9 mouse cellular contexts compared by ENCODE assay signal in the genomic region with DNA sequence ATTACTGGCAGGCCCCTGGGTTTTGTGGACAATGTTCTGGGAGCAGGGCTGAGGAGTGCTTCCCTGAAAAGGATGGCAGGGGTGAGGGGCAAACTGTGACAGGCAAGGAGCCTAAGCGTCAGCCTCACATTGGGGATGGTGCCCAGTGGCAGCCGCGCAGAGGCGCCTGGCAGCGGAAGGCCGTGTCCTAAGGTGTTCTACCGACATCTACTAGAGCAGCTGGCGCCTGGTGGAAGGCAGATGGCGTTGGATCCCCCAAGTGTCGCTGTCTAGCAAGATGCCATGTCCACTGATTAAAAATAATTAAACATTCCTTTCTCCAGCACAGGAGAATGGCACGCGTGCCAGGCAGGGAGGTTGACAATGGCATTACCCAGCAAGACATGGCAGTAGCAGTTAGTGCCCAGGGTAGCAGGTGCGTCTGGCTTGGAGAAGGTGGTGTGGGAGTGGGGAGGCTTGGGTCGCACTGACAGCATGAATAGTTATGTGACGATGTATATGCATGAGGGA.
DNase-seq lines count a peak whose midpoint lies in the region; ATAC-seq lines count a peak whose summit lies in the region.
"Had no signal": no experiment of that assay in that cellular context is flagged by ENCODE, and none has a peak within 500 bp of the region (broad histone marks: within the 10 kb centered on the region; RNA-seq: fewer than 3 reads in every experiment).

No protein-coding gene starts in this region.

- DNase-seq in heart, postnatal 25 days (ENCODE audit: low spot score): no peak
- peak; percentile 26 to 48 for DNase-seq in right cerebral cortex, postnatal 10 days (ENCODE audit: low spot score in 2 of 2)
- no peak for DNase-seq in right cerebral cortex, postnatal 14 days
- no peak for DNase-seq in layer of hippocampus, postnatal 36 days
- DNase-seq in spleen, postnatal 4 days (ENCODE audit: low spot score in 2 of 2): no peak

- intact Hi-C loops in heart, postnatal 25 days (cut with DNase I): no loop called here

- peak overlapping the region; percentile 36; the same call in 1 of the 2 replicates for H3K27ac ChIP-seq in heart, embryonic 15.5 days
- H3K27ac ChIP-seq in hindbrain, embryonic 13.5 days: peak overlapping the region; percentile 77
- H3K27ac ChIP-seq in neural tube, embryonic 15.5 days (replicated peaks): 0 out of 2 replicates have a peak overlapping the region, but pooled peaks have one; percentile 25

- H3K4me3 ChIP-seq in heart, embryonic 15.5 days: peak overlapping the region; percentile 17; the same call in 1 of the 2 replicates
- no peak overlapping the region for H3K4me3 ChIP-seq in hindbrain, embryonic 13.5 days
- H3K4me3 ChIP-seq in neural tube, embryonic 15.5 days (replicated peaks): no peak overlapping the region

- 41% methylated on average over 15 of the region's 15 CpGs for WGBS in heart, embryonic 15.5 days
- 13% methylated on average over 15 of the region's 15 CpGs for WGBS in hindbrain, embryonic 13.5 days
- WGBS in neural tube, embryonic 15.5 days: 19% methylated on average over 15 of the region's 15 CpGs

- H3K36me3 ChIP-seq in heart, embryonic 15.5 days: no peaks in the 10 kb centered on the region
- no peaks in the 10 kb centered on the region for H3K36me3 ChIP-seq in hindbrain, embryonic 13.5 days
- H3K36me3 ChIP-seq in neural tube, embryonic 15.5 days: no peaks in the 10 kb centered on the region
- H3K36me3 ChIP-seq: G1E had no signal

- peak overlapping the region; percentile 50 for H3K4me2 ChIP-seq in heart, embryonic 15.5 days
- peak overlapping the region; percentile 34 for H3K4me2 ChIP-seq in hindbrain, embryonic 13.5 days
- peak overlapping the region; percentile 7 for H3K4me2 ChIP-seq in neural tube, embryonic 15.5 days

- H3K9me3 ChIP-seq in heart, embryonic 15.5 days (replicated peaks): no peaks in the 10 kb centered on the region
- H3K9me3 ChIP-seq in hindbrain, embryonic 13.5 days: no peaks in the 10 kb centered on the region
- H3K9me3 ChIP-seq in neural tube, embryonic 15.5 days (replicated peaks): no peaks in the 10 kb centered on the region

- H3K4me1 ChIP-seq in heart, embryonic 15.5 days (replicated peaks): peaks cover 16% of the 10 kb centered on the region
- H3K4me1 ChIP-seq in hindbrain, embryonic 13.5 days (replicated peaks): peaks cover 33% of the 10 kb centered on the region
- H3K4me1 ChIP-seq in neural tube, embryonic 15.5 days: peaks cover 25% of the 10 kb centered on the region

- no peak overlapping the region for H3K9ac ChIP-seq in heart, embryonic 15.5 days
- peak overlapping the region; percentile 39 for H3K9ac ChIP-seq in hindbrain, embryonic 13.5 days
- no peak overlapping the region for H3K9ac ChIP-seq in neural tube, embryonic 15.5 days (replicated peaks)

- no peaks in the 10 kb centered on the region for H3K27me3 ChIP-seq in heart, embryonic 15.5 days
- 0 out of 2 replicates have a peak, but pooled peaks cover 7% of the 10 kb centered on the region for H3K27me3 ChIP-seq in hindbrain, embryonic 13.5 days
- no peaks in the 10 kb centered on the region for H3K27me3 ChIP-seq in neural tube, embryonic 15.5 days (replicated peaks)

- ATAC-seq in heart, embryonic 15.5 days (replicated peaks; ENCODE audit: insufficient number of reproducible peaks, insufficient read depth, low FRiP score, low read depth): peak; percentile 48
- peak; percentile 85 for ATAC-seq in hindbrain, embryonic 13.5 days (ENCODE audit: low FRiP score)
- ATAC-seq in neural tube, embryonic 15.5 days (ENCODE audit: low FRiP score): peak; percentile 69; the same call in 1 of the 2 replicates

Comparison
In these comparisons a context has a peak if more than half of its experiments do, and no peak if none do; other contexts are left out.
1. DNase-seq: peak in right cerebral cortex, postnatal 10 days (2 of 2); none in heart, postnatal 25 days (single experiment), right cerebral cortex, postnatal 14 days (single experiment), layer of hippocampus, postnatal 36 days (0 of 2) and spleen, postnatal 4 days (0 of 2).
2. H3K27ac ChIP-seq: peak in every context shown above with its lines; median percentile 77 in hindbrain, embryonic 13.5 days; 36 in heart, embryonic 15.5 days; 25 in neural tube, embryonic 15.5 days.
3. Peak in every context shown above with its lines, with median percentiles within 50 percentile points of each other: ATAC-seq and H3K4me2 ChIP-seq.